Mouse (Mus musculus) gastrocnemius, postnatal 36 days (tissue): ENCODE data around the gene Ncf1. TPM values are rescaled to one million over a fixed set of nuclear protein-coding genes. Genes with fewer than 3 reads are reported as not detected.

Experiments used
- DNase-seq, 2 experiments: peaks; one replicate each; pipeline ENCODE4 v3.0.0; 2022
- intact Hi-C: fragments of 180-260 bp; cut with DNase I; formaldehyde crosslinking; loops from one replicate; pipeline ENCODE4 v1.15.1; 2025
- total RNA-seq, 2 experiments: library from RNA; stranded (reverse); gene quantifications; 2 replicates each; pipeline ENCODE4 v1.2.3; 2021

Ncf1 gene
- total RNA-seq, 2 experiments from 2014 or later: 1.9 to 2.5 TPM

GRCm38 (mm10) chr5:134221708-134222150 lies 7.7 kb downstream of the Ncf1 start:
- DNase-seq: no peak
- intact Hi-C loops: no loop called here

DNA sequence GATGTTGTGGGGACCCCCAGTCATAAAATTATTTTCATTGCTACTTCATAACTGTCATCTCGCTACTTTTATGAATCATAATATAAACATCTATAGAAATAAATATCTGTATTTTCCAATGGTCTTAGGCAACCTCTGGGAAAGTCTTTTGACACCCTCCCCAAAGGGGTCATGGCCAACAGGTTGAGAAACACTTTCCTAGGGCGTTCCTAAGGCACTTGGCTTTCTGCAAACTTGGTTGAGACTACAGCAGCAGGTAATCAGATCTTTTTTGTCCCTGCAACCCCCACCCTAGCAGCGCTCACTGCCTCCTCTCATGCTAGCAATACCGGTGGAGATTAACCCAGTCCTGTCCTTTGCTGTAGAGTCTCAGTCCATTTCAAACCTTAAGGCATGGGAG lies 8.1 kb downstream of the Ncf1 start:
- no peak for DNase-seq
- intact Hi-C loops: no loop called here

DNA sequence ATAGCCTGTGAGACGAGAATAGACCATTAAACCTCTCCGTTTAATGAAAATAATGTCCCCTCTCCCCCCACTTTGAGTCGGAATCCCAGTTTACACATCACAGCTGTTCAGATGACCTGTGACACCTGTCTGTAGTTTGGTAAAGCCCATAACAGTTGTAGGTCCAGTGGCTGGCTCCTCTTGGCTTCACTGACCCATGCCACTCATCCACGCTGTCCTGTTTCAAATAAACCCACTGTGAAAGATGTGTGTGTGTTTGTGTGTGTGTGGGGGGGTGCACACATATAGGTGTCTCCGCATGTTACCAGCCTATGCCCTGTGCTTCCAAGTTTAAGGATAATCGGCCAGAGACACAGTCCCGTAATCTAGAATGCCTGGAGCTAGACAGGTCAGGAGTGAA lies 11.5 kb downstream of the Ncf1 start:
- DNase-seq: no peak
- intact Hi-C loops: no loop called here

GRCm38 (mm10) chr5:134214021-134214806 lies 15.2 kb downstream of the Ncf1 start:
- DNase-seq: no peak
- intact Hi-C loops: loop anchor here (5.0 kb wide), 1 partner anchor 53 kb away; no protein-coding TSS in a partner anchor

GRCm38 (mm10) chr5:134209931-134210554 lies 19.4 kb downstream of the Ncf1 start:
- intact Hi-C loops: loop anchor here (5.0 to 10.0 kb wide), 2 partner anchors 57 to 125 kb away; no protein-coding TSS in a partner anchor
- DNase-seq: no peak

DNA sequence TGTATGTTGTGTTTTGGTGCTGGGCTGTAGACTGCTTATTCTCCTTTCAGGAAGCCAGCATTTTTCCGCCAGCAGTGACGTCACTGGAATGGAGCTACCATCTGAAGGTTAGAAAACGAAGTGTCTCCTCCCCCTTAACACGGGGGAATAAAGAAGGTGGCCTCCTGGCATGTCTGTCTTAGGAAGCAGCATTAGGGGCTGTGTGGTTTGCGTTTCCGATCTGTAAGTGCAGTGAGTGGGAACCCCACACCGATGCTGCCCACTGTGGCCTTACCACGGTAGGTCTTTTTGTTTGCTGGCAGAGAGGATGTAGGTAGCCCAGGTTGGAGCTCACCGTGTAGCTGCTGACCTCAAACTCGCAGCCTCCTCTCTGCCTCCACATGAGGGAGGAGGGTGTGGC lies 22.7 kb downstream of the Ncf1 start:
- intact Hi-C loops: loop anchor here (10.0 kb wide), 1 partner anchor 128 kb away; no protein-coding TSS in a partner anchor
- no peak for DNase-seq

GRCm38 (mm10) chr5:134193664-134194063 lies 35.8 kb downstream of the Ncf1 start:
- no peak for DNase-seq
- intact Hi-C loops: loop anchor here (10.0 kb wide), 1 partner anchor 51 kb away; no protein-coding TSS in a partner anchor

- intact Hi-C loops: no loop called here
- DNase-seq: no peak
Measured at GRCm38 (mm10) chr5:134188571-134188970, 40.9 kb downstream of the Ncf1 start.

DNA sequence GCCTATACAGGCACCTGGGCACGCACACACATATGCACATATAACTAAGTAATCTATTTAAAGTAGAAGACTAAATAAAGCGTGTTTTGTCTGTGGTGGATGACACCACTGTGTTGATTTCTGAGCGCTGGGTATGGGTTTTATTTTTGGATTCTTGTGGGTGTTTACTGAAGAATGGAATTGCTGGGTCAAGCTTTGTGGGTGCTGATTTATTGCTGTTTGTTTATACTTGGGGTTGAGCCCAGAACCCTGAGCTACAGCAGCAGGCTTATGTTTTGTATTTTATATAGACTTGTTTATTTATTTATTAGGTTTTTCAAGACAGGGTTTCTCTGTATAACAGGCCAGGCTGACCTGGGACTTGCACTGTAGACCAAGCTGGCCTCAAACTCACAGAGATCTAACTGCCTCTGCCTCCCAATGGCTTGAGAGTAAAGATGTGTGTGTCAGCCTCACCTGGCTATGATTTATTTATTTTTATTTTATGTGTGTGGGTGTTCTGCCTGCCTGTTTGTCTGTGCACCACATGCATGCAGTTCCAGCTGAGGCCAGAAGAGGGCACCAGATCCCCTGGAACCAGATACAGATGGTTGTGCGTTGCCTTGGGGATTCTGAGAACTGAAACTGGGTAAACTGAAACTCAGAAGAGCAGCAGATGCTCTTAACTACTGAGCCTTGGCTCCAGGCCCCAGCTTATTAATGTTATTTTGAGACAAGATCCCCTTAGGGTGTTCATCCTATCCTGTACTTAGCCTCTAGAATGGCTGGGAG lies 42.3 kb downstream of the Ncf1 start:
- peak; percentile 33 to 46 for DNase-seq
- intact Hi-C loops: no loop called here

DNA sequence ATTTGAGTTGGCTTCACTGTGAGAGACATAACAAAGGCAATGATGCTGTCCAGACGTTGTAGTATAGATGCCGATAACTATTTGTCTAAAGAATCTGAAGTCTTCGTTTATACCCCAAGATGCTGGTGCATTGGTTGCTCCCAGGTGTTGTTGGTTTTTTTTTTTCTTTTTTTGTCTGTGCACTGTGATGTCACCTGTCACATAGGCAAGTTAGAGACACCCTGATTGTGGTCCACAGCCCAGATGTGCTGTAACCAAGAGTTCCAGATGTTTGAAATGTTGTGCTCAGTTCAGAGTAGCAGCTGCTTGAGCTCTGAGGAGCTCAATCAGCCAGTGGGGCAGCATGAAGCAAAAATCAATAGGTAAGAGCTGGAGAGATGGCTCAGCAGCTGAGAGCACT lies 43.4 kb downstream of the Ncf1 start:
- no peak for DNase-seq
- intact Hi-C loops: no loop called here

GRCm38 (mm10) chr5:134183880-134184808 lies 45.3 kb downstream of the Ncf1 start, which contains the start of gene Gtf2ird2:
Gene Gtf2ird2 (plus strand): TSS chr5:134184019.
- peak; percentile 98 for DNase-seq
- intact Hi-C loops: loop anchor here (5.0 kb wide), 1 partner anchor 303 kb away; no protein-coding TSS in a partner anchor

DNA sequence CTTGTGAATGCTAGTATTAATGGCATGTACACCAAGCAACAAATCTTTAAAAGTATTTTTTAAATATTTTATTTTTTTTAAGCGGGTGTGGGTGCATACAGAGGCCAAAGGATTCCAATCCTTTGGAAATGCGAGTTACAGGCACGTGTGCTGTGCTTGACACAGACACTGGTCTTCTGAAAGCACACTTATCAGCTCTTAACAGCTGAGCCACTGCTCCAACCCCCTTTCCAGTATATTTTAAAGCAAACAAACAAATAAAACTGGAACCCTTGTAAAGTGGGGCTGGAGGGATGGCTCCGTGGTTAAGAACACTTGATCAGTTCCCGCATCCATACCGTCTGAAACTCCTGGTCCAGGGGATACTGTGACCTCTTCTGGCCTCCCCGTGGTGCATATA lies 46.3 kb downstream of the Ncf1 start:
- intact Hi-C loops: loop anchor here (5.0 kb wide), 1 partner anchor 304 kb away; no protein-coding TSS in a partner anchor

DNA sequence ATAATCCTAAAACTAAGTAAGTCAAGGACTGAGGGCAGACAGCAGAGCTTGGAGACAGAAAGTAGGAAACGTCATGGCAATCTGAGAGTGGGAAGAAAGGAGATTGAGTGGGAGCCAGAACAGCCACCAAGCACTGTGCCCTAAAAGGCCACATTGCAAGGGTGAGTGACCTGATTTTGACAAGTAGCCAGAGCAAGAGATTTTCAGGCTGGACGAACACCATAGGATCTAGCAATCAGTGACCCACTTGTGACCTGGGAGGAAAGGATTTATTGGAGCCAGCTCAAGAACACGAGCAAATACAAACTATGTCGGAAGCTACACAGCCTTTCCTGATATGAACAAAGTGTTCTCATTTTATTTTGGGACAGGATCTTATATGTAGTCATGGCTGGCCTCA lies 46.7 kb downstream of the Ncf1 start:
- DNase-seq: peak in 1 of 2 experiments; percentile 13
- intact Hi-C loops: loop anchor here (5.0 kb wide), 1 partner anchor 305 kb away; no protein-coding TSS in a partner anchor

More for the DNA sequence above, 46.3 kb downstream of the Ncf1 start:
- no peak for DNase-seq

- DNase-seq: no peak
- intact Hi-C loops: loop anchor here (5.0 kb wide), 1 partner anchor 305 kb away; no protein-coding TSS in a partner anchor
Measured at GRCm38 (mm10) chr5:134182172-134182571, 47.3 kb downstream of the Ncf1 start.

- intact Hi-C loops: loop anchor here (2.0 to 5.0 kb wide), 2 partner anchors 163 to 307 kb away; no protein-coding TSS in a partner anchor
- DNase-seq: peak; percentile 65 to 73
Measured at GRCm38 (mm10) chr5:134179871-134180270, 49.6 kb downstream of the Ncf1 start.

DNA sequence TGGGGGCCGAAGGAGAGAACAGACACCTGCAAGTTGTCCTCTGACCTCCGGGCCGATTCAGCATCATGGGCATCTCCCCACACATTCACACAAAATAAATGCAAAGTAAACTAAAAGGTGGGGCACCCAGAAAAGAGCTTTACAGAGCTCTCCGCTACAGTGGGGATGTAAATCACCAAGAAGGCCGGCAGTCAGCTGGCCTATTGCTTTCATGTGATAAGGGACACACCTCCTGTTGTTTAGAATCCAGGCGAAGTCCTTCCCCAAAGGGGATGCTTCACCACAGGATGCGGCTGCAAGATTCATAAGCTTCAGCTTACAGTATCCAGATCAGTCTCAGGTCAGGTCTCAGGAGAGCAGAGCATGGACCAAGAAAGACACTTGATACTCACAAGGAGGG lies 50.9 kb downstream of the Ncf1 start:
- DNase-seq: no peak
- intact Hi-C loops: no loop called here

DNA sequence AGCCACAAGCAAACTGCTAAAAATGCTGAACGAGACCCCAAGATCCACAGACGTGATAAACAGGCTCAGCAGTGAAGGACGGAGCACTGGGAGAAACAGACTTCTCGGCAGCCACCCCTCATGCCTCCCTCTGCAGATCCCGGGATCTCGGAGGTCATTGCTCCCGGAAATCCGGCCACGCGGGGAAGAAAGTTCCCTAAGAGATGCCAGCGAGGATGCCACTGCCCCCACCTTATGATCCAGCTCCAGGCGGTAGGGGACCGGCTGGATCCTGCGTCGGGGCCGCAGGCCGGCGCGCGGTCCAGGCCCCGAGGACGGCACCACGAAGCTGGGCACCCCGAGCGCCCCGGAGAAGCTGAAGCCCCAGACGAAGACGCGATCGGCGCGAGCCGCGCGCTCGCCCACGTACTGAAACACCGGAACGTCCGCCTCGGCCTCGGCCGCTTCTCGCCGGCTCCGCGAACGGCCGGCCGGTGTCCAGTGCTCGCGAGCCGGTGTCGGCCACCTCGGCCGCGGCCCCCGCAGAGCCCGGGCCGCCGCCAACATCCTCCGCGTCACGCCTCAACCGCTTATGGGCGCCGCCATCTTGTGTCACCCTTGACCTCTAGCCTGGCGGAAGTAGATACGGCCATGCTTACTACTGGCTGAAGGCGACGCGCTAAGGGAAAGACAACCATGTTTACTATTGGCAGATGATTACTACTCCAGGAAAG lies 53.1 kb downstream of the Ncf1 start, which contains the start of gene Rcc1l:
Rcc1l (minus strand) TSS at position 606 of the 713 bp plus-strand sequence.
- intact Hi-C loops: no loop called here
- peak; percentile 71 to 77 for DNase-seq

- intact Hi-C loops: no loop called here
- DNase-seq: no peak
Measured at GRCm38 (mm10) chr5:134175696-134176095, 53.7 kb downstream of the Ncf1 start.

GRCm38 (mm10) chr5:134173206-134173605 lies 56.2 kb downstream of the Ncf1 start:
- intact Hi-C loops: no loop called here
- DNase-seq: no peak
